Mouse (Mus musculus): ENCODE results near the gene Ms4a15. TPM values are rescaled to one million over a fixed set of nuclear protein-coding genes. Genes with fewer than 3 reads are reported as not detected.
A peak's percentile ranks its signal among the peaks of the same experiment; 100 is the strongest.

Gene Ms4a15
- total RNA-seq, 2 experiments from 2014 or later = not detected

DNA sequence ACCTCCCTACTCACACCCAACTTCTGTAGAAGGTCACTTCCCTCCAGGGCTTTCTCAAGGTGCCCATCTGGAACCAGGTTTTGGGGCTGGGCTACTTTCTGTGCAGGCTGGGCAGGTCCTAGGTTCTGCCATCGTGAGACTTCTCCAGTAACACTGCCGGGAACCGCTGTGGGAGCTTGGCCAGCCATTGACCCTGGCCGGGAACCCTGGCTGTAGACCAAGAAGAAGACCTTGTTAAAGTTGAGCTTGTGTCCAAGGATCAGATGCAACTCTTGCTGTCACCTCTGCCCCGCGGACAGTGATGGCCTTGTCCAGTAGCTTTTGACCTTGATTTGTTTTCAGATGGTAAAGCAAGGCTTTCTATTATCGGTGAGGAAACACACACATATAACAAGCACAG lies 24.5 kb downstream of the Ms4a15 start:
- no peak for DNase-seq (ENCODE audit: extremely low spot score in 1 of 2, low spot score in 1 of 2)

GRCm38 (mm10) chr19:10965721-10966120 lies 27.3 kb downstream of the Ms4a15 start:
- DNase-seq (ENCODE audit: extremely low spot score in 1 of 2, low spot score in 1 of 2) = no peak

GRCm38 (mm10) chr19:10959978-10960346 lies 33.1 kb downstream of the Ms4a15 start:
- DNase-seq (ENCODE audit: extremely low spot score in 1 of 2, low spot score in 1 of 2) = no peak

DNA sequence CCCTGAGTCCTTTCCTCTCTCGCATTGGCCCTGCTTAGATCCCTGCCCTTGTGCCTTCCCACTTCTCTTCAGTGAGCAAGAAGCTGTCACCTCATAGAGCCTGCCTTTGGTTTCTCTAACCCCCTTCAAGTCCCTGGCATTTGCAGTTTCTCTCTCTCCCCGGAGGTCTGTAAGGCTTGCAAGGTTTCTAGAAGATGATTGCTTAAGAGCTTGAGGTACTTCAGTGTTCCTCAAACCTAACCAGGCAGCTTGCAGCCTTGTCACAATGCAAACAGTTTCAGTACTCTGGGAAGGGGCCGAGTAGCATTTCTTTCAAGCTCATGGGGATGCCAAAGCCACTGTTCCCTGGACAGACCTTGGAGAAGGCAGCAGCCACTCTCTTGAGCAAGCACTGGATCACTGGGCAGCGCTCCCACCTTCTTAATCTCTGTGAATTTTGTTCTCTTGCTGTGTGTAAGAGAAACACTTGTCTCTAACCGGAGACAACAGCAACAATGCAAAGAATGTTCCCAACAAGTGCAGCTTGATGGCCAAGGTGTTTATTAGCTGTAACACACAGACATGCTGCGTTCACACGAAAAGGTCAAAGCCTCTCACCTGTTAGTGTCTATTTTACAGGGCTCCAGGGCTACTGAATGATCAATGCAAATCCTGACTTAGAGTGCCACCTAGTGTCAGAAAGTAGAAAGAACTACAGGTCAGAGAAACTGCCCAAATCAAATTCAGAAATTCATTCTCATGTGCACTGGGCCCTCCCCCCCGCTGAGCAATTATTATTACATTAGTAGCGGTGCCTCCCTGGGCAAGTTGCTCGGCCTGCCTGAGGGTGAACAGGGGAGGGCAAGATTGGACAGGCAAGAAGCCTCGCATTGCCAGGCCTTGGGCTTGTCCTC lies 33.7 kb downstream of the Ms4a15 start:
- DNase-seq (ENCODE audit: extremely low spot score in 1 of 2, low spot score in 1 of 2) = peak in 1 of 2 experiments; percentile 33

- peak in 1 of 2 experiments; percentile 12 for DNase-seq (ENCODE audit: extremely low spot score in 1 of 2, low spot score in 1 of 2)
These were observed 40.8 kb downstream of the Ms4a15 start for GRCm38 (mm10) chr19:10952021-10952939.

- DNase-seq (ENCODE audit: extremely low spot score in 1 of 2, low spot score in 1 of 2) = no peak
These were observed 43.5 kb downstream of the Ms4a15 start for GRCm38 (mm10) chr19:10949558-10949957.

DNA sequence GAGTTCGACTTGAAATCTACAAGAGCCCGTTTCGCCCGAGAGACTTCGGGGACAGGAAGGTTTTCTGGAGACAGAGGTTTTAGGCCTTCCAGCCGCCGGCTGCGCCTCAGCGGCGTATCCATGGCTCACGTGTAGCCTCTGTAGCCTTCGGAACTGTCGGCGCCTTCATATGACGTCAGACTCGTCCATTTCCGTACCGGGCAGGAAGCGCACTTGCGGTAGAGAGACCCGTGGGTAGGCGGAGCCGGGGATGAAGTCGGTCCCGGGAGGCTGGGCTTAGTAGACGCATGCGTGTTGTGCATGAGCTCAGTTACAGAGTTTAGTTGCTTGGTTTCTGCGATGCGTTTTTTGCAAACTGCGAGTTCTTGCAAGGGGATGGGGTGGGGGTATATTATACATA lies 43.9 kb downstream of the Ms4a15 start, which contains the start of gene Ccdc86:
Gene Ccdc86 (minus strand): TSS at position 155 of the 400 bp plus-strand sequence.
- DNase-seq (ENCODE audit: extremely low spot score in 1 of 2, low spot score in 1 of 2) = peak; percentile 88 to 95

GRCm38 (mm10) chr19:10948416-10948815 lies 44.6 kb downstream of the Ms4a15 start:
- DNase-seq (ENCODE audit: extremely low spot score in 1 of 2, low spot score in 1 of 2) = no peak

- DNase-seq (ENCODE audit: extremely low spot score in 1 of 2, low spot score in 1 of 2) = no peak
These were observed 45.8 kb downstream of the Ms4a15 start for GRCm38 (mm10) chr19:10947219-10947618.

- no peak for DNase-seq (ENCODE audit: extremely low spot score in 1 of 2, low spot score in 1 of 2)
These were observed 46.5 kb downstream of the Ms4a15 start for GRCm38 (mm10) chr19:10946506-10946905.

DNA sequence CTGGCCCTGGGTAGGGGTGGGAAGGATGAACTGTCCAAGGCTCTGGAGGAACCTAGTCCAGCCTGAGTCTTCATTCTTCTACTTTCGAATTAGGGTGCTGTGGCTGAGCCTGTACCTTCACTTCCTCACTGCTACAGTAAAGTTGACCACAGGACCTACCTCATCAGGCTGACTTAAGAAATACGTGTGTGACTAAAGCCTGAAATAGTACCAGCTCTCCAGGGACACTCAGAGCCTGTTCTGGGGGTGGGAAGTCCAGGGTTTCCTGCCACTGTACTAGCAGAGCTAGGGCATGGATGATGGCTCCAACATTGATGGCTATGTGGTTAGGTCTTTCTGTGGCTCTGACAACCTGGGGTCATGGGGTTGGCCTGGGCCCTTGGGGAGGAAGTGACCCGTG lies 49.1 kb downstream of the Ms4a15 start:
- no peak for DNase-seq (ENCODE audit: extremely low spot score in 1 of 2, low spot score in 1 of 2)

GRCm38 (mm10) chr19:10940801-10941457 lies 52.1 kb downstream of the Ms4a15 start:
- peak; percentile 20 to 26 for DNase-seq (ENCODE audit: extremely low spot score in 1 of 2, low spot score in 1 of 2)

GRCm38 (mm10) chr19:10940097-10940800 lies 52.8 kb downstream of the Ms4a15 start:
- peak; percentile 49 to 71 for DNase-seq (ENCODE audit: extremely low spot score in 1 of 2, low spot score in 1 of 2)

GRCm38 (mm10) chr19:10938771-10939170 lies 54.3 kb downstream of the Ms4a15 start:
- no peak for DNase-seq (ENCODE audit: extremely low spot score in 1 of 2, low spot score in 1 of 2)

- no peak for DNase-seq (ENCODE audit: extremely low spot score in 1 of 2, low spot score in 1 of 2)
These were observed 55.9 kb downstream of the Ms4a15 start, which contains the start of gene Ptgdr2 for GRCm38 (mm10) chr19:10937110-10937563. Gene Ptgdr2 (plus strand): TSS chr19:10937160.

DNA sequence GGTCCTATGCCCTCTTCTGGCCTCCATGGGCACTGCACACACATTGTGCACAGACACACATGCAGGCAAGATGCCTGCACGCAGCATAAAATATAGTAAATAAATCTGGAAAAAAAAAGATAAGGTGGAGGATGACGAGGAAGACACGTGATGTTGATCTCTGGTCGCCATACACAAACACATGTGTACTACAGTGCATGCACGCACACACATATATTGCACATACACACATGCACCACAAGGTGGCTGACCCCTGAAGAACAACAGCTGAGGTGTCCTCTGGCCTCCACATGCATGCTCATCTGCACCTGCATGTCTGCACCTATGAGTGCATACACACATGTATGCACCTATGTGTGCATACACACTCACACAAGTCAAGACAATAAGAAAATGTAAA lies 57.0 kb downstream of the Ms4a15 start:
- no peak for DNase-seq (ENCODE audit: extremely low spot score in 1 of 2, low spot score in 1 of 2)

DNA sequence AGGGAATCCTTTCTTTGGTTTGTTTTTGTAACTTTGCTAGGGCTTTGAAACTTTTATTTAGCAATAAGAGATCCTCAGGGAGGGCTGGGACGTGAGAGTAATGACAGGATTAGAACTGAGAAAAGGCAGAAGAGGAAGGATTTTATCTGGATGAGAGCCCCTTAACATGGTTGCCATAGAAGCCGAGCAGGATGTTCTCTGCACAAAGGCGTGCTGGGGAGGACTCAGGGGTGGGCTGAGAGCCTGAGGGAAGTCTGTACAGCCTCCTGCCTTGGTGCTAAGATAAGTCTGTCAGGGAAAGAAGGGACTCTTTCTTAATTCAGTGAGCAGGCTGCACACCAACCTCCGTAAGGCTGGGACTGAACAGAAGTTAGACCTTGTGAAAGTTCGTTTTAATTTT lies 58.0 kb downstream of the Ms4a15 start:
- DNase-seq (ENCODE audit: extremely low spot score in 1 of 2, low spot score in 1 of 2) = no peak

GRCm38 (mm10) chr19:10930641-10931040 lies 62.4 kb downstream of the Ms4a15 start:
- no peak for DNase-seq (ENCODE audit: extremely low spot score in 1 of 2, low spot score in 1 of 2)

Data from layer of hippocampus, postnatal 25 days (tissue).